Mouse (Mus musculus) lung, embryonic 14.5 days (tissue): ENCODE results near the gene Apela. TPM values are rescaled to one million over a fixed set of nuclear protein-coding genes. Genes with fewer than 3 reads are reported as not detected.
"Not testable (repeated sequence)": the region's sequence is repeated elsewhere in the genome, so short reads cannot be mapped to it uniquely, and the experiment has no call there.

Experiments
- ATAC-seq: fragments of 200-750 bp; cut with Nextera tagmentation; 2 replicates; pipeline ENCODE4 v1.8.0; 2017; ENCODE audit warnings: mild to moderate bottlenecking, moderate TSS enrichment, moderate library complexity; ENCODE audit not compliant: insufficient read depth
- DNase-seq: peaks from one replicate; pipeline ENCODE4 v3.0.0-alpha.2; 2015
- H3K27ac ChIP-seq: fragments of 300-500 bp; sonication (generic); 2 replicates; pipeline ENCODE4 v1.5.1; 2014; ENCODE audit warnings: low read depth, mild to moderate bottlenecking, moderate library complexity
- H3K27me3 ChIP-seq: fragments of 300-500 bp; sonication (generic); 2 replicates; pipeline ENCODE4 v1.6.1; 2014; ENCODE audit warnings: low read length, control low read depth; ENCODE audit not compliant: insufficient read depth
- H3K36me3 ChIP-seq: fragments of 300-500 bp; sonication (generic); 2 replicates; pipeline ENCODE4 v1.6.1; 2014; ENCODE audit warnings: control low read depth; ENCODE audit not compliant: insufficient read depth
- H3K4me1 ChIP-seq: fragments of 300-500 bp; sonication (generic); 2 replicates; pipeline ENCODE4 v1.6.1; 2014; ENCODE audit warnings: antibody characterized with exemption, control low read depth; ENCODE audit not compliant: insufficient read depth
- H3K4me2 ChIP-seq: fragments of 300-500 bp; sonication (generic); 2 replicates; pipeline ENCODE4 v1.6.1; 2014; ENCODE audit warnings: mild to moderate bottlenecking
- H3K4me3 ChIP-seq: fragments of 300-500 bp; sonication (generic); 2 replicates; pipeline ENCODE4 v1.5.1; 2014; ENCODE audit warnings: low read depth, low read length
- H3K9ac ChIP-seq: fragments of 300-500 bp; sonication (generic); 2 replicates; pipeline ENCODE4 v1.6.1; 2014
- H3K9me3 ChIP-seq: fragments of 300-500 bp; sonication (generic); 2 replicates; pipeline ENCODE4 v1.6.1; 2016; ENCODE audit warnings: low read depth, low read length, control low read depth
- CTCF ChIP-seq: IDR thresholded peaks from 2 replicates; pipeline ENCODE4 v1.5.1; 2016; ENCODE audit warnings: antibody characterized with exemption, low read depth
- WGBS: fragments of 180-500 bp; shearing (Covaris S2); extraction: QIAGEN DNeasy Blood & Tissue Kit; methylation state at CpG from one replicate; pipeline ENCODE4 v1.1.7; 2014; 5-methylcytosine and 5-hydroxymethylcytosine counted together
- polyA plus RNA-seq: library from polyadenylated mRNA; unstranded; fragments of >200 nt; fragmentation: Nextera tagmentation; extraction: Ambion mirVana; gene quantifications from 2 replicates; pipeline ENCODE4 v1.2.1, GENCODE M21; 2014

Gene Apela
- polyA plus RNA-seq, 1 experiment from 2014 or later: 1.1 TPM

GRCm38 (mm10) chr8:65028959-65029686, 8.0 kb downstream of the Apela start:
- Histone ChIP-seq H3K27ac (no peak overlapping the region), H3K4me2 (no peak overlapping the region), H3K4me3 (no peak overlapping the region), H3K27me3 (no peaks in the 10 kb centered on the region), H3K4me1 (no peaks in the 10 kb centered on the region), H3K36me3 (no peaks in the 10 kb centered on the region), H3K9me3 (no peaks in the 10 kb centered on the region), H3K9ac (no peak overlapping the region)
- WGBS: 73% methylated on average over 12 of the region's 12 CpGs
- no peak for DNase-seq
- no peak for TF ChIP-seq CTCF
- no peak for ATAC-seq

DNA sequence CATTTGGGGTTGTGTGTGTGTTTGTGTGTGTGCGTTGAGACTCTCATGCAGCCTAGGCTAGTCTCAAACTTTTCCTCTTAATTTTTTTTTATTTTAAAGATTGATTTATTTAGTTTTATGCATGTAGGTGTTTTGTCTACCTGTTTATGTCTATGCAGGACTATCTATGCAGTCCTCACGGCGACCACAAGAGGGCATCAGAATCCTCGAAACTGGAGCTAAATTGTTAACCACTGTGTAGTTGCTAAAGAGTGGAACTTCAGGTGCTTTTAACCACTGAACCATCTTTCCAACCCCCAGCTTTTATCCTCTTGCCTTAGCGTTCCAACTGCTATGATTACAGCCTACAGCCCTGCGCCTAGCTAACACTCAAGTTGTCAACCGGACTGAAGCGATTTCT, 14.7 kb downstream of the Apela start:
- Histone ChIP-seq H3K9me3 (no peaks in the 10 kb centered on the region), H3K4me1 (no peaks in the 10 kb centered on the region), H3K36me3 (no peaks in the 10 kb centered on the region), H3K27me3 (no peaks in the 10 kb centered on the region), H3K27ac (no peak overlapping the region), H3K4me2 (no peak overlapping the region), H3K4me3 (no peak overlapping the region), H3K9ac (no peak overlapping the region)
- ATAC-seq (no peak; the same call in 1 of the 2 replicates), DNase-seq (peak; percentile 70)
- TF ChIP-seq CTCF: peak; percentile 77
- WGBS: 48% methylated on average over 8 of the region's 8 CpGs

GRCm38 (mm10) chr8:65018423-65018822, 18.7 kb downstream of the Apela start, which contains the start of the genes Trim61 and Trim60:
TSS of gene Trim61 (minus strand) at chr8:65018523.
TSS of gene Trim60 (minus strand) at chr8:65018584.
- Histone ChIP-seq H3K27me3 (no peaks in the 10 kb centered on the region), H3K9me3 (no peaks in the 10 kb centered on the region), H3K4me3 (no peak within 1 kb of the TSS), H3K9ac (no peak within 1 kb of the TSS), H3K36me3 (no peaks in the 10 kb centered on the region), H3K4me1 (no peaks in the 10 kb centered on the region), H3K27ac (no peak within 1 kb of the TSS), H3K4me2 (no peak within 1 kb of the TSS)
- ATAC-seq: no peak
- no peak for TF ChIP-seq CTCF
- DNase-seq: no peak
- 82% methylated on average over 8 of the region's 8 CpGs for WGBS

DNA sequence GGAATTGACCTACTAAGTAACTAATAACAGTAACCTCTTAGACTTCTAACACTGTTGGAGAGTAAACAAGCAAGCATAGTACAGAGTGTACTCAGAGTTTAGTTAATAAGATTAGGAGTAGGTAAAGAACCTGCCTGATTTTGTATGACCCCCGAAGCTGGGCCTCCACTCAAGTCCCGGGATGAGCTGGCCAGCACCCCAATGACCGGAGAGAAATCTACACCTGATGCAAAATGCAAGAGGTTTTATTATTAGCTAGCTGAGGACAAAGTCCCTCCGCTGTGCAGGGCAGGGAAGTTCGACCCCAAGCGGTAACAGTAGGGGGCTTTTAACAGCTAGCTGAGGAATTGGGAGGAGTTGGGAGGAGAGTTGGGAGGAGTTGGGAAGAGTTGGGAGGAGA, 29.5 kb downstream of the Apela start:
- H3K4me2 ChIP-seq, ATAC-seq, H3K9me3 ChIP-seq, H3K36me3 ChIP-seq, H3K27me3 ChIP-seq, DNase-seq, H3K9ac ChIP-seq, H3K27ac ChIP-seq, H3K4me3 ChIP-seq, H3K4me1 ChIP-seq: not testable (repeated sequence)
- WGBS: 75% methylated on average over 6 of the region's 6 CpGs

GRCm38 (mm10) chr8:64998806-64999365, 38.2 kb downstream of the Apela start:
- Histone ChIP-seq H3K27me3 (no peaks in the 10 kb centered on the region), H3K9me3 (no peaks in the 10 kb centered on the region), H3K4me1 (no peaks in the 10 kb centered on the region), H3K4me2 (no peak overlapping the region), H3K36me3 (no peaks in the 10 kb centered on the region), H3K9ac (no peak overlapping the region), H3K27ac (no peak overlapping the region), H3K4me3 (no peak overlapping the region)
- no peak for ATAC-seq
- no peak for DNase-seq
- WGBS: 80% methylated on average over 4 of the region's 4 CpGs
- TF ChIP-seq CTCF: no peak

DNA sequence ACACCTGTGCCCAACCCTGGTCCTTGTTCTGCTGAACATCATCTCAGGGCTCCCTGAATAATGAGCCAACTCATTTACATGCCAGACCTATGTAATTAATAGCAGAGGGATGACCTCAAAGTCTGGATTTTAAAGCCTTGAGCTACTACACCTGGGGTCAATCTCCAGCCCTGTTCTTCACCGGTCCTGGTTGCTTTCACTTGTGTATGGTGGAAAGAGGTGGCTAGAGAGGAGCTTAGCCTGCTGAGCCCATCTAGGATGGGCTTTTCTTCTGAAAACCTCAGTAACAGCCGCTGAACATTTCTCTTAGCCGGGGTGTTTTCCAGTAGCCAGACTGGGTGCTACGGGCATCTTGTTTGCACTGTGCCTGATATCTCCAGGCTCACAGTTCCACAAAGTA, 49.4 kb downstream of the Apela start, which contains the start of gene Trim75:
Gene Trim75 (minus strand): TSS at position 101 of the 400 bp plus-strand sequence.
- H3K36me3 ChIP-seq: no peaks in the 10 kb centered on the region
- no peak within 1 kb of the TSS for H3K9ac ChIP-seq
- WGBS: 90% methylated on average over 4 of the region's 4 CpGs
- H3K4me1 ChIP-seq: no peaks in the 10 kb centered on the region
- no peaks in the 10 kb centered on the region for H3K27me3 ChIP-seq
- no peak within 1 kb of the TSS for H3K4me2 ChIP-seq
- DNase-seq: no peak
- H3K9me3 ChIP-seq: no peaks in the 10 kb centered on the region
- no peak within 1 kb of the TSS for H3K4me3 ChIP-seq
- ATAC-seq: no peak
- no peak within 1 kb of the TSS for H3K27ac ChIP-seq
- TF ChIP-seq CTCF: no peak

- TF ChIP-seq CTCF: no peak
- H3K4me1 ChIP-seq: no peaks in the 10 kb centered on the region
- H3K36me3 ChIP-seq: no peaks in the 10 kb centered on the region
- 56% methylated on average over 20 of the region's 20 CpGs for WGBS
- no peaks in the 10 kb centered on the region for H3K27me3 ChIP-seq
- H3K4me3 ChIP-seq: no peak overlapping the region
- no peak overlapping the region for H3K27ac ChIP-seq
- ATAC-seq (no peak), DNase-seq (no peak)
- H3K9ac ChIP-seq: no peak overlapping the region
- H3K4me2 ChIP-seq: no peak overlapping the region
- H3K9me3 ChIP-seq: no peaks in the 10 kb centered on the region
Observed at GRCm38 (mm10) chr8:64983150-64983897, 53.8 kb downstream of the Apela start.

Other genes with a start within 250 kb of the Apela start
- gene Klhl2, start 187.3 kb downstream of the Apela start, polyA plus RNA-seq: 15.8 and 16.9 TPM in 2 replicates
- 27.9 and 29.1 TPM in 2 replicates for gene Tmem192, start 90.2 kb downstream of the Apela start, polyA plus RNA-seq
- gene Trim75, start 49.5 kb downstream of the Apela start, polyA plus RNA-seq: not detected in 2 replicates
- gene Trim61, start 18.8 kb downstream of the Apela start, polyA plus RNA-seq: not detected in 2 replicates
- gene Trim60, start 18.8 kb downstream of the Apela start, polyA plus RNA-seq: not detected in 2 replicates
- not detected in 2 replicates for gene Gm10663, start 37.7 kb upstream of the Apela start, polyA plus RNA-seq
- gene BC030870, start 92.2 kb upstream of the Apela start, polyA plus RNA-seq: 1.8 and 2.6 TPM in 2 replicates